Mouse (Mus musculus) E14TG2a.4 (cell line): ENCODE measurements at regions not wholly inside any gene's neighbourhood (a gene's known extent, or its start where the extent isn't known, plus 50 kb on each side); places are given as distances from the start of the nearest gene placed in this dataset.

Source experiments
- CTCF ChIP-seq: conservative IDR thresholded peaks from 2 replicates; pipeline ENCODE4 v1.5.1; 2014; ENCODE audit warnings: low read length
- NANOG ChIP-seq: IDR thresholded peaks from 2 replicates; pipeline ENCODE4 v1.6.1; 2014; ENCODE audit warnings: borderline replicate concordance, low read length, mixed read lengths
- POU5F1 ChIP-seq: IDR thresholded peaks from 2 replicates; pipeline ENCODE4 v1.6.1; 2014; ENCODE audit warnings: low read length, borderline replicate concordance

DNA sequence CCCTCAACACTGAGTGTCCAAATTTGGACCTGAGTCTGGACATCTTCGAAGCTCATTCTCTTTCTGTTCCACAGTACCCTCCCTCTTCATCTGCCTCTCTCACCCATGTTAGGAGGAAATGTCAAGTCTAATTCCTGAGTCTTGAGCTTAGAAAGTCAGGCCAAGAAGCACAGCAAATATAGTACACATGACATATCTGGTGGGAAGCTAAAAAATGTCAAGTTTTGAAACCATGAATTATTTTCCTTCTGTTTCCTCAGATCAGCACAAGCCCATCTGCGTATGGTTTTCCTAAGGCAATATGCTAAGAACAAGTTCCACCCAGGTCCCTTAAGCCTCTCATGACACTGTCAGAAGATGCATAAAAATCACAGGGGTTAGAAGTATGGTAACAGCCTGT, 553.6 kb upstream of the Cdh11 start:
- TF ChIP-seq CTCF (no peak), POU5F1 (no peak), NANOG (no peak)
